Comparison of ENCODE assay signal across 13 mouse cellular contexts in genomic region chr6:79818114-79818513, GRCm38 (mm10). TPM values are rescaled to one million over a fixed set of nuclear protein-coding genes. Genes with fewer than 3 reads are reported as not detected.
DNase-seq lines count a peak whose midpoint lies in the region; ATAC-seq and TF ChIP-seq lines count a peak whose summit lies in the region.
"Had no signal": no experiment of that assay in that cellular context is flagged by ENCODE, and none has a peak within 500 bp of the region (broad histone marks: within the 10 kb centered on the region; RNA-seq: fewer than 3 reads in every experiment).

No protein-coding gene starts in this region.

- H3K27ac ChIP-seq in embryonic facial prominence, embryonic 15.5 days (replicated peaks) = no peak overlapping the region
- no peak overlapping the region for H3K27ac ChIP-seq in embryonic facial prominence, embryonic 10.5 days (replicated peaks)
- no peak overlapping the region for H3K27ac ChIP-seq in intestine, embryonic 16.5 days (ENCODE audit: low read length)
- H3K27ac ChIP-seq in intestine, embryonic 15.5 days = no peak overlapping the region
- H3K27ac ChIP-seq in liver, embryonic 14.5 days = no peak overlapping the region
- H3K27ac ChIP-seq: limb, embryonic 12.5 days had no signal

- H3K4me3 ChIP-seq in embryonic facial prominence, embryonic 15.5 days (replicated peaks) = no peak overlapping the region
- H3K4me3 ChIP-seq in embryonic facial prominence, embryonic 10.5 days = no peak overlapping the region
- H3K4me3 ChIP-seq in intestine, embryonic 16.5 days (ENCODE audit: low read length) = no peak overlapping the region
- no peak overlapping the region for H3K4me3 ChIP-seq in intestine, embryonic 15.5 days (replicated peaks)
- no peak overlapping the region for H3K4me3 ChIP-seq in liver, embryonic 14.5 days (ENCODE audit: insufficient read depth in 1 of 2, low read depth in 2 of 2, low read length in 2 of 2)
- H3K4me3 ChIP-seq: limb, embryonic 12.5 days had no signal

- H3K9me3 ChIP-seq in embryonic facial prominence, embryonic 15.5 days (replicated peaks) = no peaks in the 10 kb centered on the region
- no peaks in the 10 kb centered on the region for H3K9me3 ChIP-seq in embryonic facial prominence, embryonic 10.5 days
- no peaks in the 10 kb centered on the region for H3K9me3 ChIP-seq in intestine, embryonic 16.5 days (ENCODE audit: control insufficient read depth, low read length)
- H3K9me3 ChIP-seq in intestine, embryonic 15.5 days = no peaks in the 10 kb centered on the region
- no peaks in the 10 kb centered on the region for H3K9me3 ChIP-seq in liver, embryonic 14.5 days (ENCODE audit: control insufficient read depth, low read length)
- H3K9me3 ChIP-seq: limb, embryonic 12.5 days had no signal

- H3K4me2 ChIP-seq in embryonic facial prominence, embryonic 15.5 days (replicated peaks) = no peak overlapping the region
- H3K4me2 ChIP-seq in intestine, embryonic 16.5 days (ENCODE audit: low read depth, low read length) = no peak overlapping the region
- H3K4me2 ChIP-seq in intestine, embryonic 15.5 days (replicated peaks) = no peak overlapping the region
- H3K4me2 ChIP-seq in liver, embryonic 14.5 days (ENCODE audit: low read depth) = no peak overlapping the region
- H3K4me2 ChIP-seq: limb, embryonic 12.5 days had no signal

- no peaks in the 10 kb centered on the region for H3K27me3 ChIP-seq in embryonic facial prominence, embryonic 15.5 days
- H3K27me3 ChIP-seq in embryonic facial prominence, embryonic 10.5 days (replicated peaks; ENCODE audit: low read depth, poor library complexity, severe bottlenecking) = no peaks in the 10 kb centered on the region
- no peaks in the 10 kb centered on the region for H3K27me3 ChIP-seq in intestine, embryonic 16.5 days (replicated peaks; ENCODE audit: control insufficient read depth, insufficient read depth, low read length)
- no peaks in the 10 kb centered on the region for H3K27me3 ChIP-seq in intestine, embryonic 15.5 days (replicated peaks)
- H3K27me3 ChIP-seq in liver, embryonic 14.5 days (ENCODE audit: control insufficient read depth, insufficient read depth, low read length) = no peaks in the 10 kb centered on the region
- H3K27me3 ChIP-seq: limb, embryonic 12.5 days had no signal

- H3K9ac ChIP-seq in embryonic facial prominence, embryonic 15.5 days = no peak overlapping the region
- no peak overlapping the region for H3K9ac ChIP-seq in intestine, embryonic 16.5 days (ENCODE audit: low read depth, low read length)
- H3K9ac ChIP-seq in intestine, embryonic 15.5 days = no peak overlapping the region
- no peak overlapping the region for H3K9ac ChIP-seq in liver, embryonic 14.5 days (replicated peaks)
- H3K9ac ChIP-seq: limb, embryonic 12.5 days had no signal

- peak; percentile 73; the same call in 1 of the 2 replicates for ATAC-seq in embryonic facial prominence, embryonic 15.5 days (ENCODE audit: insufficient number of reproducible peaks, low FRiP score, low TSS enrichment, low read depth)
- peak; percentile 83 for ATAC-seq in intestine, embryonic 16.5 days
- ATAC-seq in intestine, embryonic 15.5 days = no peak
- ATAC-seq in liver, embryonic 14.5 days (ENCODE audit: insufficient read depth) = peak; percentile 68; the same call in 1 of the 2 replicates
- ATAC-seq: midbrain, embryonic 16.5 days had no signal

- no peaks in the 10 kb centered on the region for H3K4me1 ChIP-seq in embryonic facial prominence, embryonic 15.5 days
- H3K4me1 ChIP-seq in embryonic facial prominence, embryonic 10.5 days = no peaks in the 10 kb centered on the region
- H3K4me1 ChIP-seq in intestine, embryonic 16.5 days (ENCODE audit: control insufficient read depth, insufficient read depth, low read length) = no peaks in the 10 kb centered on the region
- no peaks in the 10 kb centered on the region for H3K4me1 ChIP-seq in intestine, embryonic 15.5 days (replicated peaks)
- H3K4me1 ChIP-seq in liver, embryonic 14.5 days (replicated peaks; ENCODE audit: control insufficient read depth in 2 of 2, insufficient read depth in 2 of 2, low read length in 1 of 2) = no peaks in the 10 kb centered on the region
- H3K4me1 ChIP-seq: limb, embryonic 12.5 days had no signal

- WGBS in embryonic facial prominence, embryonic 15.5 days = 82% methylated on average over 4 of the region's 4 CpGs
- WGBS in embryonic facial prominence, embryonic 10.5 days = 86% methylated on average over 4 of the region's 4 CpGs
- WGBS in intestine, embryonic 16.5 days = 85% methylated on average over 4 of the region's 4 CpGs
- WGBS in intestine, embryonic 15.5 days = 88% methylated on average over 4 of the region's 4 CpGs
- WGBS in liver, embryonic 14.5 days (ENCODE audit: insufficient replicate concordance) = 57% methylated on average over 4 of the region's 4 CpGs

- no peaks in the 10 kb centered on the region for H3K36me3 ChIP-seq in embryonic facial prominence, embryonic 15.5 days
- no peaks in the 10 kb centered on the region for H3K36me3 ChIP-seq in embryonic facial prominence, embryonic 10.5 days (replicated peaks)
- no peaks in the 10 kb centered on the region for H3K36me3 ChIP-seq in intestine, embryonic 16.5 days (ENCODE audit: control insufficient read depth, insufficient read depth, low read length)
- H3K36me3 ChIP-seq in intestine, embryonic 15.5 days = no peaks in the 10 kb centered on the region
- no peaks in the 10 kb centered on the region for H3K36me3 ChIP-seq in liver, embryonic 14.5 days (replicated peaks; ENCODE audit: control insufficient read depth, insufficient read depth, low read depth)
- H3K36me3 ChIP-seq: limb, embryonic 12.5 days had no signal

- no peak for TF ChIP-seq EP300 in liver, embryonic 14.5 days (IDR thresholded peaks at IDR 0.05; ENCODE audit: low read depth)

- no peak for DNase-seq in embryonic facial prominence, embryonic 10.5 days (ENCODE audit: low spot score)
- peak; percentile 18 for DNase-seq in MN1 (ENCODE audit: low spot score)
- no peak for DNase-seq in liver, embryonic 14.5 days (ENCODE audit: low read depth in 3 of 3, low spot score in 3 of 3)
- no peak for DNase-seq in testis, postnatal 10 days (ENCODE audit: low spot score)
- no peak for DNase-seq in right cerebral cortex, adult 2 months (ENCODE audit: low spot score in 2 of 2)
- DNase-seq: B cell, adult 2 months had no signal

- no peak for TF ChIP-seq CTCF in liver, embryonic 14.5 days (IDR thresholded peaks at IDR 0.05; ENCODE audit: low read depth)

RNA-seq across cellular contexts. Expression of gene Gm20594, which starts 0.4 kb away (rescaled TPM):
- not detected in 2 replicates for polyA plus RNA-seq in embryonic facial prominence, embryonic 15.5 days (2015; fragmentation: Nextera tagmentation; extraction: Ambion mirVana)
- polyA plus RNA-seq in embryonic facial prominence, embryonic 10.5 days (2016; fragmentation: Nextera tagmentation; extraction: Ambion mirVana) = not detected in 2 replicates
- not detected in 2 replicates for polyA plus RNA-seq in intestine, embryonic 16.5 days (2015; fragmentation: Nextera tagmentation; extraction: Ambion mirVana)
- not detected in 2 replicates for polyA plus RNA-seq in intestine, embryonic 15.5 days (2015; fragmentation: Nextera tagmentation; extraction: Ambion mirVana)
- not detected in 2 replicates for polyA plus RNA-seq in liver, embryonic 14.5 days (2012; rRNA removed)
- polyA plus RNA-seq in liver, embryonic 14.5 days (2014; fragmentation: Nextera tagmentation; extraction: Ambion mirVana) = not detected in 2 replicates
- polyA plus RNA-seq: embryonic facial prominence, embryonic 14.5 days; limb, embryonic 12.5 days; midbrain, embryonic 16.5 days; testis, adult 2 months had no signal
